Mouse (Mus musculus) forebrain, embryonic 14.5 days (tissue): Measurements from ENCODE around the gene Gmeb1. TPM values are rescaled to one million over a fixed set of nuclear protein-coding genes. Genes with fewer than 3 reads are reported as not detected.
A peak's percentile ranks its signal among the peaks of the same experiment; 100 is the strongest.

Experiments
- ATAC-seq: fragments of 200-750 bp; cut with Nextera tagmentation; 2 replicates; pipeline ENCODE4 v1.8.0; 2017; ENCODE audit warnings: mild to moderate bottlenecking, moderate library complexity
- DNase-seq: peaks from one replicate; pipeline ENCODE4 v3.0.0-alpha.2; 2015; ENCODE audit warnings: low spot score
- H3K27ac ChIP-seq: fragments of 300-500 bp; sonication (generic); 2 replicates; pipeline ENCODE4 v1.5.1; 2014; ENCODE audit warnings: low read depth, mild to moderate bottlenecking, control low read depth, low read length, moderate library complexity
- H3K27me3 ChIP-seq: fragments of 300-500 bp; sonication (generic); replicated peaks from 2 replicates; pipeline ENCODE4 v1.6.1; 2014; ENCODE audit warnings: low read length, control low read depth, mixed read lengths; ENCODE audit not compliant: control insufficient read depth, insufficient read depth
- H3K36me3 ChIP-seq: fragments of 300-500 bp; sonication (generic); 2 replicates; pipeline ENCODE4 v1.6.1; 2014; ENCODE audit warnings: low read length, control low read depth; ENCODE audit not compliant: control insufficient read depth, insufficient read depth
- H3K4me1 ChIP-seq: fragments of 300-500 bp; sonication (generic); 2 replicates; pipeline ENCODE4 v1.6.1; 2014; ENCODE audit warnings: antibody characterized with exemption, low read length, control low read depth; ENCODE audit not compliant: control insufficient read depth, insufficient read depth
- H3K4me2 ChIP-seq: fragments of 300-500 bp; sonication (generic); 2 replicates; pipeline ENCODE4 v1.6.1; 2014; ENCODE audit warnings: mild to moderate bottlenecking, control low read depth, low read length
- H3K4me3 ChIP-seq: fragments of 300-500 bp; sonication (generic); 2 replicates; pipeline ENCODE4 v1.5.1; 2014; ENCODE audit warnings: low read depth, low read length, control low read depth
- H3K9ac ChIP-seq: fragments of 300-500 bp; sonication (generic); 2 replicates; pipeline ENCODE4 v1.6.1; 2014; ENCODE audit warnings: mild to moderate bottlenecking, low read length, control low read depth, moderate library complexity
- H3K9me3 ChIP-seq: fragments of 300-500 bp; sonication (generic); replicated peaks from 2 replicates; pipeline ENCODE4 v1.6.1; 2016; ENCODE audit warnings: low read length, control low read depth, mixed read lengths; ENCODE audit not compliant: control insufficient read depth
- WGBS: fragments of 180-500 bp; shearing (Covaris S2); extraction: QIAGEN DNeasy Blood & Tissue Kit; methylation state at CpG from one replicate; pipeline ENCODE4 v1.1.7; 2014; 5-methylcytosine and 5-hydroxymethylcytosine counted together
- polyA plus RNA-seq: library from polyadenylated mRNA; unstranded; fragments of >200 nt; fragmentation: Nextera tagmentation; extraction: Ambion mirVana; gene quantifications from 2 replicates; pipeline ENCODE4 v1.2.1, GENCODE M21; 2014

Gene Gmeb1
- polyA plus RNA-seq, 1 experiment from 2014 or later = 26.6 TPM

DNA sequence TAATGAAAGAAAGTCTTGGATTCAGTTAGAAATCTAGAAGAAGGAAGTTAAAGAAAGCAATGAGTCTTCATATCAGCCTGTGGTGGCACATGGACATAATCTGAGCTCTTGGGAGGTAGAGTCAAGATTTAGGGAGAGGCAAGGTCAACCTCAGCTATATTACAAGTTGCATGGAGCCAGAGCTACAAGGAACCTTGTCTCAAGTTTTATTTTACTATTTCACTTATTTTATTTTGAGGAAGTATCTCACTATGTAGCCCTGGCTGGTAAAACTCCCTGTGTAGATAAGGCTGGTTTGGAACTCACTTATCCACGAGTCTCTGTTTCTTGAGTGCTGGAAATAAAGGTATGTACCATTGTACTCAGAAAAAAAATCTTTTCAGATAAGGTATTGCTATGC is 44.8 kb downstream of the Gmeb1 start:
- Histone ChIP-seq H3K9me3 (no peaks in the 10 kb centered on the region), H3K4me1 (no peaks in the 10 kb centered on the region), H3K27ac (no peak overlapping the region), H3K9ac (no peak overlapping the region), H3K4me3 (no peak overlapping the region), H3K27me3 (no peaks in the 10 kb centered on the region), H3K36me3 (0 out of 2 replicates have a peak, but pooled peaks cover 1% of the 10 kb centered on the region), H3K4me2 (no peak overlapping the region)
- DNase-seq (no peak), ATAC-seq (no peak)
- 72% methylated on average over 1 of the region's 1 CpGs for WGBS

DNA sequence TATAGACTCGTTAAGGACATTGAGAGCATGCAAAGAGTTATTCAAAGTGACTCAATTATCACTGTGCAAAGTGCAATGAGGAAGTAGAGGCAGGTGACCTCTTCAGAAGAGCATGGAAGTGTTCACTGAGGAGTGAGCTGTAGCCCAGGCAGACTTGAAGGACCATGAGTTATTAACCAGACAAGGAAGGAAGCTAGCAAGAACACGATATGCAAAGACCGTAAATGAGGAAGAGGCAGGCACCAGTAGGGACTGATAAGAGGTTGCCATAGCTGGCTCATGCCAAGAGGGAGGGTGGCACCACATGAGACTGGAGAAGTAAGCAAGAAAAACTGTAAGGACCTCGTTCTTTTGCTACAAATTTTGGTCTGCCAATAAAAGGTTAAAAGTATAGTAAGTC is 46.6 kb downstream of the Gmeb1 start:
- Histone ChIP-seq H3K9ac (no peak overlapping the region), H3K4me3 (no peak overlapping the region), H3K36me3 (0 out of 2 replicates have a peak, but pooled peaks cover 2% of the 10 kb centered on the region), H3K27ac (no peak overlapping the region), H3K27me3 (no peaks in the 10 kb centered on the region), H3K4me2 (no peak overlapping the region), H3K9me3 (no peaks in the 10 kb centered on the region), H3K4me1 (peaks cover 5% of the 10 kb centered on the region)
- DNase-seq (no peak), ATAC-seq (no peak)
- WGBS = 69% methylated on average over 4 of the region's 4 CpGs

DNA sequence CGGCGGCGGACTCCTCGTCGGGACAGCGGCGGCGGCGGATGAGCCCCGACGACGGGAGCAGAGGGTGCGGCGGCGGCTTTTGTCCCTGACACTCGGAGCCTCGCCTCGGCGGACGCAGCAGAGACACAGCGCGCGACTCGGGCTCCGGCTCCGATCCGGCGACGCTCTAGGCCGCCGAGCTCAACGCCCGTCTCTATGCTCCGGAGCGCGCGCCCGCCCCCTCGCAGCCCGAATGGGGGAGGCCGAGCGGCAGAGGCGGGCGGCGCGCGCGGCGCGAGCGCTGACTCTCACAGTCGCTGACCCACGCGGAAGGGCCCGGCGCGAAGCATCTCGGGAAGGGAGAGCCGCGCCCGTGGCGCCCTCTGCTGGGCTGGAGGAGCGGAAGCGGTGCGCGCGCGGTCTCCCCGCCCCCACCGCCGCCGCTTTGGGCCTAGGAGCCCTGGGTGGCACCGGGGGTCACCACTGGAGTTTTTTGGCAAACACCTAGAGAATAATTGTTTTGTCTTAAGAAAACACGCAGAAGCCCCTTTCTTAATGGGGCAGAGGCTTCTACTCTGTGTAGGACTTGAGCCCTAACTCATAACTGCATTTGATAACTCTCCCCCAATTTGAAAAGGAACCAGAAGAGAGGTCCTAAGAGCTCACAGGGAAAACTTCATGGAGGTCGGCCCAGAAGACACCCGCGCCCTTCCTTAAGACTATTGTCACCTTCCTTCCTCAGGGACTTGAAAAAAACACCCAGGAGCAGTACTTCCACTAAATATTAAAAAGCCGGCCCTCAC is 49.3 kb downstream of the Gmeb1 start, which contains the start of gene Ythdf2:
Gene Ythdf2 (minus strand): TSS at position 351 of the 782 bp plus-strand sequence.
- Histone ChIP-seq H3K4me1 (peaks cover 12% of the 10 kb centered on the region), H3K36me3 (peaks cover 17% of the 10 kb centered on the region), H3K27me3 (no peaks in the 10 kb centered on the region), H3K9me3 (no peaks in the 10 kb centered on the region), H3K4me2 (peak within 1 kb of the TSS; percentile 74), H3K4me3 (peak within 1 kb of the TSS; percentile 99), H3K27ac (peak within 1 kb of the TSS; percentile 96), H3K9ac (peak within 1 kb of the TSS; percentile 100)
- WGBS = 2% methylated on average over 77 of the region's 78 CpGs
- ATAC-seq (peak; percentile 99), DNase-seq (peak; percentile 99)

DNA sequence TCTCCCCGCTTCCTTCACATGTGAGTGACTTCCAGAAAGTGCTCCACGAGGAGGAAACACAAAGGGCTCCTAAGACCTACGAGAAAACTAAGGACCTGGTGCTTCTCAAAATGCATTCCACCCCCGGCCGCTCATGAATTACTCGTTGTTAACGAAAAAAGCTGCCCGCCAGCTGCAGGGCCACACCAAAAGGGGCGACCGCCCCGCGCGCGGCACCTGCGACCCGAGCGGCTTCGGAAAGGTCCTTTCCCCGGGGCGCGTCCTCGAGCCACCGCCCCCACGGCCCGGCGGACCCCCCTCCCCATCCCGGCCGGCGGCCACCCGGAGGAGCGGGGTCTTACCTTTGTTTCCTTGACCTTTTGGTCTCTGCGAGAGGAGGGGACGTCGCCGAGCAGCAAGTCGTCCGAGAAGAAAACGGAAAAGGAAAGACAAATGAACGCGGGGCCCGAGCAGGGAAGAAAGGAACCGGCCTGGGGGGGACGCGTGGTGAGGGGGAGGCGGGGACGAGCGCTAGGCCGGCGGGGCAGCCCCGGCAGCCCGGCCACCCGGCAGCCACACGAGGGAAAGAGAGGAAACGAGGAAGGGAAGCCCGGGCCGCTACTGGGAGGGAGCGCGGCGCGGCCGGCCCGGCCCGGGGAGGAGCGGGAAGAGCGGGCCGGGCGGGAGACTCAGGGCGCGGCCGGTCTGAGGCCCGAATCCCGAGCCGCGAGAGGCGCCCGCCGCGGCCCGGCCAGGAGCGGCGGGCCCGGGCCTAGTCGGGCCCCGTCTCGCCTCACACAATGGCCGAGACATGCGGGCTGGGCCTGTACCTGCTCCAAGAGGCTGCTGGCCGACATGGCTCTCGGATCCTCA is 50.1 kb downstream of the Gmeb1 start:
- Histone ChIP-seq H3K27me3 (no peaks in the 10 kb centered on the region), H3K9ac (peak overlapping the region; percentile 100), H3K9me3 (no peaks in the 10 kb centered on the region), H3K36me3 (peaks cover 25% of the 10 kb centered on the region), H3K4me3 (peak overlapping the region; percentile 99), H3K27ac (peak overlapping the region; percentile 96), H3K4me1 (peaks cover 12% of the 10 kb centered on the region), H3K4me2 (peak overlapping the region; percentile 74)
- WGBS = under 1% methylated on average over 85 of the region's 89 CpGs
- peak; percentile 17 for DNase-seq
- ATAC-seq = peak; percentile 86

DNA sequence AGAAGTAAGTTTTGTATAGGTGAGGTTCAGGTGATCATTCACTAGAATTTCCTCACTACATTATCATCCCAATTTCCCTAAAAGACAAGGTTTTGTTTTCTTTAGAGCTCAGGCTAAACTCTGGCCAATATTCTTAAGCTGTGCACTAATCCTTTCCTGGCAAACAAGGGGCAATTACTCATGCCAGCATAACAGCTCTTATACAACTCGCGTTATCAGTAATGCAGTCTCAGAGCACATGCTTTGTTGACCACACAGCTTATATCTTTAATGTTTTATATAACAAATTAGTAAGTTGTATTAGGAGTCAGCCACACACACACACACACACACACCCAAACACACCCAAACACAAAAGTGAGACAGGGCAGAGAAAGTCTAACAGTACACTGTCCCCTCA is 51.1 kb downstream of the Gmeb1 start:
- WGBS = 12% methylated on average over 2 of the region's 2 CpGs
- H3K4me1 ChIP-seq = peaks cover 12% of the 10 kb centered on the region
- H3K27me3 ChIP-seq = no peaks in the 10 kb centered on the region
- H3K9me3 ChIP-seq = no peaks in the 10 kb centered on the region
- H3K4me2 ChIP-seq = peak overlapping the region; percentile 74
- ATAC-seq = no peak
- DNase-seq = no peak
- peak overlapping the region; percentile 100 for H3K9ac ChIP-seq
- H3K4me3 ChIP-seq = peak overlapping the region; percentile 99
- H3K27ac ChIP-seq = no peak overlapping the region
- H3K36me3 ChIP-seq = peaks cover 35% of the 10 kb centered on the region

DNA sequence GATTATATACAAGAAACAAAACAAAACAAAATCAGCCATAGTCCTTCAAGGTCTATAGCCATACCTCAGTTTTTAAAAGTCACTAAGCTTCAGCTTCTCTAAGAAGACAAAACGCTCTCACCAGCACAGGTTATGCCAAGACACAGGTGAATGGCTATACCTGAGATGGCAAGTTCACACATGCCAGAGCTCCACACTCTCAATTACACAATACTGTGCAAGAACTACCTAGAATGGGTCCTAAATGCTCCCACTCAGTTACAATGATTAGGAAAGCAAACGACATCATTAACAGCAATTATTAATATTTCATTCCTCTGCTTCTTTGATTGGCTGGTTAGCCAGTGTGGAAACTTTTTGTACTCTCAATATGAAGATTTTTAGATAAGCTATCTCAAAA is 52.1 kb downstream of the Gmeb1 start:
- no peak overlapping the region for H3K27ac ChIP-seq
- no peak overlapping the region for H3K4me3 ChIP-seq
- H3K9ac ChIP-seq = no peak overlapping the region
- ATAC-seq = no peak
- no peak overlapping the region; the same call in 1 of the 2 replicates for H3K4me2 ChIP-seq
- WGBS = 94% methylated on average over 2 of the region's 2 CpGs
- DNase-seq = no peak
- peaks cover 45% of the 10 kb centered on the region for H3K36me3 ChIP-seq
- no peaks in the 10 kb centered on the region for H3K27me3 ChIP-seq
- peaks cover 12% of the 10 kb centered on the region for H3K4me1 ChIP-seq
- no peaks in the 10 kb centered on the region for H3K9me3 ChIP-seq

DNA sequence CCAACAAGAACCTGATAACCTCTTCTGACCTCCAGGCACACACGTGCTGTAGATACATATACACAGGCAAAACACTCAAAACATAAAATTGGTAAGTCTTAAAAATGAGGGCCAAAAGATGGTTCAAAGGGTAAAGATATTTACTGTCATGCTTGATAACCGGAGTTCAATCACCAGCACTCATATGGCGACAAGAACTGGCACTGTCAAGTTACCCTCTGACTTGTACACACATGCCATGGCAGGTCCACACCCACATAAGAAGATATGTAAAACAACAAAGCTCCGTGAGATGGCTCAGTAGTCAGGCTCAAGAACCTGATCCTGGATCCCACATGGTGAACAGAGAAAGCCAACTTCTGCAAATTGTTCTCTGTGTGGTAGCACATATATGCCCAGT is 54.1 kb downstream of the Gmeb1 start:
- peaks cover 12% of the 10 kb centered on the region for H3K4me1 ChIP-seq
- no peak for DNase-seq

DNA sequence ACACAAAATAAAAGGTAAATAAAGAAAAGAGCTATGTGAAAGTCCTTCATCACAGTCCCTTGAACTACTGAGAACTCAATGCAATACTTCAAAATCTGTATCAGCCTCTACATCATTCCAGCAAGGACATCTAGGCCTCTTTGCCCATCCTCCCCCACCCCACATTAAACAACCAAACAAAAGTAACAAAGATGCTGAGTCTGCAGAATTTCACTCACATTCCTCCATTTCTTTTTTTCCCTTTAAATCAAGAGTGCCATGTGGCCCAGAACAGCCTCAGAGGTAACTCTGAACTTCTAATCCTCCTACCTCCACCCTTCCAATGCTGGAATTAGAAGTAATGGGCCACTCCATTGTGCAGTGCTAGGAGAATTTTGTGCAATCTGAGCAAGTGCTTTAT is 62.6 kb downstream of the Gmeb1 start:
- peaks cover 62% of the 10 kb centered on the region for H3K36me3 ChIP-seq
- no peak overlapping the region for H3K4me2 ChIP-seq
- no peak overlapping the region for H3K9ac ChIP-seq
- H3K9me3 ChIP-seq = no peaks in the 10 kb centered on the region
- H3K27ac ChIP-seq = no peak overlapping the region
- peaks cover 10% of the 10 kb centered on the region; the same call in 1 of the 2 replicates for H3K4me1 ChIP-seq
- no peak overlapping the region for H3K4me3 ChIP-seq
- DNase-seq = no peak
- no peak for ATAC-seq
- no peaks in the 10 kb centered on the region for H3K27me3 ChIP-seq

More for the DNA sequence above, 54.1 kb downstream of the Gmeb1 start:
- Histone ChIP-seq H3K4me3 (no peak overlapping the region), H3K27ac (no peak overlapping the region), H3K4me2 (no peak overlapping the region), H3K9me3 (no peaks in the 10 kb centered on the region), H3K36me3 (peaks cover 64% of the 10 kb centered on the region), H3K9ac (no peak overlapping the region), H3K27me3 (no peaks in the 10 kb centered on the region)
- ATAC-seq = no peak
- 95% methylated on average over 4 of the region's 4 CpGs for WGBS
